In the genomic region with DNA sequence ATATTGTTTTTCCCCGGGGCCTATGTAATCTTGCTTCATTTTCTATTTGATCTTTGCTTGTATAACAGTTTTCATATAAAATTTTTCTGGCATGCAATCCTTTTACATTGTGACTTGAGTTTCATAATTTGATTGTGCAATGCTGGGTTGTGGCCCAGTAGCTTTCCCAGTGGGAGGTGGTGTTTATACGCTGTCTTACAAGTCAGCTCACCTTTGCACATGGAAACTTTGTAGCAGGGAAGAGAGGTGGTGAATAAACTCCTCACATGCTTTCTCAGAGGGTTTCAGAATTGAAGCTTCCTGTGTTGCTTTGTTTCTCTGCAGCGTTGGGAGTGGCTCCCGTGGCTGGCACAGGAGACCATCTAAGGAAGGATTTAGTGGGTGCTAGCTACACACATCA, we compare ENCODE assay signal across 15 mouse cellular contexts. TPM values are rescaled to one million over a fixed set of nuclear protein-coding genes. Genes with fewer than 3 reads are reported as not detected.
DNase-seq lines count a peak whose midpoint lies in the region; ATAC-seq and TF ChIP-seq lines count a peak whose summit lies in the region.
"Had no signal": no experiment of that assay in that cellular context is flagged by ENCODE, and none has a peak within 500 bp of the region (broad histone marks: within the 10 kb centered on the region; RNA-seq: fewer than 3 reads in every experiment).

No protein-coding gene starts in this region.

- WGBS in stomach, postnatal 0 days, result 56% methylated on average over 4 of the region's 4 CpGs

- H3K9me3 ChIP-seq in stomach, postnatal 0 days (ENCODE audit: control insufficient read depth, low read length), result no peaks in the 10 kb centered on the region
- H3K9me3 ChIP-seq: liver, embryonic 13.5 days had no signal

- no peak for TF ChIP-seq CTCF in stomach, postnatal 0 days (IDR thresholded peaks at IDR 0.05; ENCODE audit: low read depth)

- no peak overlapping the region for H3K4me3 ChIP-seq in stomach, postnatal 0 days (ENCODE audit: low read depth, low read length)
- H3K4me3 ChIP-seq: erythroblast, embryonic 14.5 days; left cerebral cortex, adult 2 months; liver, embryonic 13.5 days had no signal

- H3K27me3 ChIP-seq in stomach, postnatal 0 days (ENCODE audit: control insufficient read depth, insufficient read depth, low read length), result no peaks in the 10 kb centered on the region
- H3K27me3 ChIP-seq: liver, embryonic 13.5 days had no signal

- H3K4me2 ChIP-seq in stomach, postnatal 0 days (replicated peaks; ENCODE audit: low read depth), result no peak overlapping the region
- H3K4me2 ChIP-seq: heart, embryonic 11.5 days; liver, embryonic 13.5 days had no signal

- no peak overlapping the region for H3K9ac ChIP-seq in stomach, postnatal 0 days (ENCODE audit: low read length)
- H3K9ac ChIP-seq: liver, embryonic 13.5 days had no signal

- peak; percentile 58 for ATAC-seq in stomach, postnatal 0 days (ENCODE audit: low FRiP score, low TSS enrichment)

- peaks cover 5% of the 10 kb centered on the region; the same call in 1 of the 2 replicates for H3K36me3 ChIP-seq in stomach, postnatal 0 days (ENCODE audit: control insufficient read depth, insufficient read depth, low read length)

- TF ChIP-seq EP300 in stomach, postnatal 0 days (optimal IDR thresholded peaks at IDR 0.05), result peak; percentile 86

- DNase-seq in adrenal gland, postnatal 14 days, result peak; percentile 39
- no peak for DNase-seq in adrenal gland, adult 18-20 months (ENCODE audit: low spot score in 2 of 2)
- peak; percentile 29 for DNase-seq in testis, postnatal 14 days (ENCODE audit: low spot score)
- no peak for DNase-seq in testis, postnatal 10 days (ENCODE audit: low spot score)
- DNase-seq in lung, adult 18-20 months, result peak; percentile 53 to 76
- no peak for DNase-seq in stomach, postnatal 0 days (ENCODE audit: low spot score)
- no peak for DNase-seq in cerebellum, adult 11 months
- no peak for DNase-seq in cerebellum, postnatal 10 days
- DNase-seq: heart, postnatal 4 days; kidney, postnatal 36 days; liver, embryonic 13.5 days; right cerebral cortex, postnatal 14 days had no signal

- peak overlapping the region; percentile 81 for H3K27ac ChIP-seq in stomach, postnatal 0 days (replicated peaks)
- H3K27ac ChIP-seq: left cerebral cortex, adult 2 months; liver, embryonic 13.5 days had no signal

- H3K4me1 ChIP-seq in stomach, postnatal 0 days (replicated peaks; ENCODE audit: control insufficient read depth, insufficient read depth), result no peaks in the 10 kb centered on the region
- H3K4me1 ChIP-seq: liver, embryonic 13.5 days had no signal

RNA-seq across cellular contexts. Expression of a gene that starts 28.4 kb away (rescaled TPM):
- 19.0 and 25.7 TPM in 2 replicates for total RNA-seq in adrenal gland, postnatal 14 days (2021)
- 10 to 100 TPM; 18.2 to 19.7 TPM for total RNA-seq in adrenal gland, adult 18-20 months (2021)
- polyA plus RNA-seq in stomach, postnatal 0 days (2015; fragmentation: Nextera tagmentation; extraction: Ambion mirVana), result 11.6 and 12.0 TPM in 2 replicates

RNA-seq across cellular contexts. Expression of a gene that starts 49.4 kb away (rescaled TPM):
- 2.3 and 3.5 TPM in 2 replicates for total RNA-seq in adrenal gland, postnatal 14 days (2021)
- total RNA-seq in adrenal gland, adult 18-20 months (2021), result 1 to 10 TPM; 2.2 to 2.9 TPM
- polyA plus RNA-seq in stomach, postnatal 0 days (2015; fragmentation: Nextera tagmentation; extraction: Ambion mirVana), result 14.2 and 17.4 TPM in 2 replicates

Comparison
In these comparisons a context has a peak if more than half of its experiments do, and no peak if none do; other contexts are left out.
1. DNase-seq: peak in adrenal gland, postnatal 14 days (single experiment), testis, postnatal 14 days (single experiment) and lung, adult 18-20 months (2 of 2); none in adrenal gland, adult 18-20 months (0 of 2), testis, postnatal 10 days (single experiment), stomach, postnatal 0 days (single experiment), cerebellum, adult 11 months (single experiment) and cerebellum, postnatal 10 days (0 of 2).